ENCODE assay signal across 9 mouse cellular contexts in the genomic region with DNA sequence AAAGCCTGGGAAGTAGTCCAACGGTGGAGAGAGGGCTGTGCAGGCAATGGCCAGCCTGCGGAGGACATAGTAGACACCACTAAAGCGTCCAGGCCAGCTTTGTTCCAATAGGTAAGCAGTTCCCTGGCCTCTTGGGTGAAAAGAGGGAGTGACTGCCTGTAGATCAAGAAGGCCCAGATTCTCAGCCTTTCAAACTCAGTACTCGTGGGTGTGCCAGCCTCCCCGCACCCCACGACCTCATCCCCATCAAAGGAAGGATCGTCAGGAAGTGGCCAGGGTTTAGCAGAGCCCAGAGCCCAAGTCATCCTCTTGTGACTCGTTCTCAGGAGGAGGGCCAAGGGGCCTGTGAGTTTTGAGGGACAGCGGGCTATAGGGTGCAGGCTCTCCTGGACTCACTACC. TPM values are rescaled to one million over a fixed set of nuclear protein-coding genes. Genes with fewer than 3 reads are reported as not detected.
DNase-seq lines count a peak whose midpoint lies in the region; ATAC-seq lines count a peak whose summit lies in the region.
"Had no signal": no experiment of that assay in that cellular context is flagged by ENCODE, and none has a peak within 500 bp of the region (broad histone marks: within the 10 kb centered on the region; RNA-seq: fewer than 3 reads in every experiment).

No protein-coding gene starts in this region.

- intact Hi-C loops in heart, postnatal 14 days (cut with DNase I) = loop anchor here (5.0 kb wide), 1 partner anchor 70 kb away; a partner anchor contains a TSS

- peak overlapping the region; percentile 93; the same call in 1 of the 2 replicates for H3K9ac ChIP-seq in heart, embryonic 13.5 days
- peak overlapping the region; percentile 97 for H3K9ac ChIP-seq in forebrain, embryonic 14.5 days (ENCODE audit: low read length)
- no peak overlapping the region for H3K9ac ChIP-seq in limb, embryonic 15.5 days

- DNase-seq in heart, postnatal 14 days = no peak
- peak; percentile 54 for DNase-seq in 3T3-L1 (ENCODE audit: low read depth, low spot score)
- no peak for DNase-seq in forebrain, embryonic 14.5 days (ENCODE audit: low spot score)
- no peak for DNase-seq in urinary bladder, postnatal 36 days (ENCODE audit: low spot score in 2 of 2)
- DNase-seq in ovary, adult 18-20 months (ENCODE audit: low spot score) = no peak
- DNase-seq in left cerebral cortex, adult 11 months (ENCODE audit: low spot score) = no peak
- DNase-seq: adrenal gland, postnatal 25 days had no signal

- ATAC-seq in heart, embryonic 13.5 days (ENCODE audit: extremely low read depth, insufficient number of reproducible peaks, low FRiP score, low TSS enrichment) = no peak
- ATAC-seq in forebrain, embryonic 14.5 days = no peak
- no peak for ATAC-seq in limb, embryonic 15.5 days (ENCODE audit: insufficient number of reproducible peaks, low FRiP score, low TSS enrichment, low read depth)

- peak overlapping the region; percentile 92 for H3K4me3 ChIP-seq in heart, embryonic 13.5 days
- peak overlapping the region; percentile 98 for H3K4me3 ChIP-seq in forebrain, embryonic 14.5 days (ENCODE audit: low read depth, low read length)
- peak overlapping the region; percentile 83 for H3K4me3 ChIP-seq in limb, embryonic 15.5 days

- H3K9me3 ChIP-seq in heart, embryonic 13.5 days = no peaks in the 10 kb centered on the region
- H3K9me3 ChIP-seq in forebrain, embryonic 14.5 days (replicated peaks; ENCODE audit: control insufficient read depth, low read length) = no peaks in the 10 kb centered on the region
- H3K9me3 ChIP-seq in limb, embryonic 15.5 days = no peaks in the 10 kb centered on the region

- no peak overlapping the region for H3K27ac ChIP-seq in heart, embryonic 13.5 days (replicated peaks)
- H3K27ac ChIP-seq in forebrain, embryonic 14.5 days (ENCODE audit: low read depth, low read length) = 0 out of 2 replicates have a peak overlapping the region, but pooled peaks have one; percentile 36
- H3K27ac ChIP-seq in limb, embryonic 15.5 days = peak overlapping the region; percentile 91; the same call in 1 of the 2 replicates

- peaks cover 24% of the 10 kb centered on the region for H3K36me3 ChIP-seq in heart, embryonic 13.5 days
- peaks cover 36% of the 10 kb centered on the region for H3K36me3 ChIP-seq in forebrain, embryonic 14.5 days (ENCODE audit: control insufficient read depth, insufficient read depth, low read length)
- peaks cover 22% of the 10 kb centered on the region for H3K36me3 ChIP-seq in limb, embryonic 15.5 days

- H3K4me2 ChIP-seq in heart, embryonic 13.5 days = peak overlapping the region; percentile 89
- peak overlapping the region; percentile 67 for H3K4me2 ChIP-seq in forebrain, embryonic 14.5 days (ENCODE audit: low read length)
- H3K4me2 ChIP-seq in limb, embryonic 15.5 days = peak overlapping the region; percentile 76

- H3K4me1 ChIP-seq in heart, embryonic 13.5 days = peaks cover 15% of the 10 kb centered on the region
- H3K4me1 ChIP-seq in forebrain, embryonic 14.5 days (ENCODE audit: control insufficient read depth, insufficient read depth, low read length) = peaks cover 17% of the 10 kb centered on the region
- peaks cover 24% of the 10 kb centered on the region for H3K4me1 ChIP-seq in limb, embryonic 15.5 days

- H3K27me3 ChIP-seq in heart, embryonic 13.5 days (replicated peaks) = 0 out of 2 replicates have a peak, but pooled peaks cover 5% of the 10 kb centered on the region
- H3K27me3 ChIP-seq in forebrain, embryonic 14.5 days (replicated peaks; ENCODE audit: control insufficient read depth, insufficient read depth, low read length) = no peaks in the 10 kb centered on the region
- H3K27me3 ChIP-seq in limb, embryonic 15.5 days = no peaks in the 10 kb centered on the region

- 67% methylated on average over 9 of the region's 9 CpGs for WGBS in heart, embryonic 13.5 days
- 68% methylated on average over 9 of the region's 9 CpGs for WGBS in forebrain, embryonic 14.5 days
- WGBS in limb, embryonic 15.5 days = 50% methylated on average over 9 of the region's 9 CpGs

RNA-seq across cellular contexts. Expression of a gene that starts 1.1 kb away (rescaled TPM):
- polyA plus RNA-seq in heart, embryonic 13.5 days (2015; fragmentation: Nextera tagmentation; extraction: Ambion mirVana) = 7.5 and 7.9 TPM in 2 replicates
- 1 to 10 TPM; 6.5 to 7.1 TPM for total RNA-seq in heart, postnatal 14 days (2021)
- 20.5 and 27.0 TPM in 2 replicates for polyA plus RNA-seq in forebrain, embryonic 14.5 days (2014; fragmentation: Nextera tagmentation; extraction: Ambion mirVana)
- 25.3 and 26.3 TPM in 2 replicates for polyA plus RNA-seq in limb, embryonic 15.5 days (2015; fragmentation: Nextera tagmentation; extraction: Ambion mirVana)
